Mouse (Mus musculus) CH12.LX (cell line): ENCODE data around the gene Med23.
A peak's percentile ranks its signal among the peaks of the same experiment; 100 is the strongest.

Source experiments
- CTCF ChIP-seq, 2 experiments: IDR thresholded peaks in 1 of 2; conservative IDR thresholded peaks in 1 of 2; 2 replicates each; pipeline ENCODE4 v1.5.1; 2011 to 2012; ENCODE audit warnings: low read depth in 2 of 2, low read length in 2 of 2, improper control_type of control experiment in 1 of 2, inconsistent platforms in 1 of 2, mild to moderate bottlenecking in 1 of 2, moderate library complexity in 1 of 2
- MAFK ChIP-seq: IDR thresholded peaks from 2 replicates; pipeline ENCODE4 v1.6.1; 2011; ENCODE audit warnings: low read length, improper control_type of control experiment; ENCODE audit not compliant: insufficient replicate concordance
- MAZ ChIP-seq: IDR thresholded peaks from 2 replicates; pipeline ENCODE4 v1.6.1; 2012; ENCODE audit warnings: low read depth, mild to moderate bottlenecking, inconsistent platforms, low read length, improper control_type of control experiment, moderate library complexity
- POLR2A ChIP-seq: IDR thresholded peaks from 2 replicates; pipeline ENCODE4 v1.6.1; 2011; ENCODE audit warnings: low read depth, mild to moderate bottlenecking, improper control_type of control experiment, low read length
- USF2 ChIP-seq: conservative IDR thresholded peaks from 2 replicates; pipeline ENCODE4 v1.6.1; 2011; ENCODE audit warnings: low read depth, low read length, improper control_type of control experiment

GRCm38 (mm10) chr10:24823697-24824535, 45.9 kb upstream of the Med23 start:
- TF ChIP-seq POLR2A (peak; percentile 70), CTCF (conservative IDR thresholded peaks at IDR 0.05 in 1 of 2, IDR thresholded peaks at IDR 0.05 in 1 of 2; ENCODE audit: low read depth in 2 of 2, low read length in 2 of 2) (no peak; a peak in 1 of 4 replicates), MAFK (no peak), MAZ (no peak), USF2 (no peak)
